In the genomic region with DNA sequence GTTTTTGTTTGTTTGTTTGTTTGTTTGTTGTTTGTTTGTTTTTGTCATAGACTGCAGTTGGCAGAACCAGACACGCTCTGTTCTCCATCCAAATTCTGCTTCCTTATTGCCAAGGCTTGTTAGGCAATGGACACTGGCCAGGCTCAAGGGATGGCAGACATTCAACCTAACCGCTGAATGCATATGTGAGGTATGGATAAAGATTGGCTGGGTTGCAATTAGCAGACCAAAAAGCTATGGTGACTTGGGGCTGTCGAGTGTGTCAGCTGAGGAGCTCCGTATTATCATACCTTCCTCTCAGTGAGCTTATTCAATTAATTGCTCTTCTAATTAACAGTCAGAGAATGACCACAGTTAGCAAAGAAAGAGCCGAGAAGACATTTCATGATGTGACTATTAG, we compare ENCODE assay signal across 18 mouse cellular contexts.
DNase-seq lines count a peak whose midpoint lies in the region; ATAC-seq lines count a peak whose summit lies in the region.
"Had no signal": no experiment of that assay in that cellular context is flagged by ENCODE, and none has a peak within 500 bp of the region (broad histone marks: within the 10 kb centered on the region; RNA-seq: fewer than 3 reads in every experiment).

No protein-coding gene starts in this region.

- no peak overlapping the region for H3K27ac ChIP-seq in heart, embryonic 12.5 days (ENCODE audit: poor library complexity, severe bottlenecking)
- H3K27ac ChIP-seq in midbrain, embryonic 13.5 days: no peak overlapping the region
- no peak overlapping the region for H3K27ac ChIP-seq in midbrain, embryonic 11.5 days (ENCODE audit: low read depth, low read length)
- H3K27ac ChIP-seq in forebrain, embryonic 15.5 days (replicated peaks): no peak overlapping the region
- H3K27ac ChIP-seq: embryonic facial prominence, embryonic 12.5 days; heart, embryonic 13.5 days; hindbrain, postnatal 0 days had no signal

- DNase-seq in cerebellum, postnatal 10 days: peak; percentile 68 to 70
- no peak for DNase-seq in cerebellum, adult 11 months
- DNase-seq in heart, adult 11 months: peak; percentile 49
- no peak for DNase-seq in midbrain, embryonic 11.5 days (ENCODE audit: low spot score, missing footprints)
- no peak for DNase-seq in layer of hippocampus, adult 18-20 months (ENCODE audit: low spot score in 2 of 2)
- DNase-seq: adrenal gland, postnatal 10 days; B cell, adult 2 months; gastrocnemius, postnatal 14 days; heart, postnatal 36 days; kidney, adult 11 months had no signal

- no peaks in the 10 kb centered on the region for H3K27me3 ChIP-seq in heart, embryonic 12.5 days (replicated peaks)
- H3K27me3 ChIP-seq in midbrain, embryonic 13.5 days: no peaks in the 10 kb centered on the region
- H3K27me3 ChIP-seq in midbrain, embryonic 11.5 days (ENCODE audit: control insufficient read depth, insufficient read depth, low read length): no peaks in the 10 kb centered on the region
- no peaks in the 10 kb centered on the region for H3K27me3 ChIP-seq in forebrain, embryonic 15.5 days
- H3K27me3 ChIP-seq: embryonic facial prominence, embryonic 12.5 days; heart, embryonic 13.5 days had no signal

- H3K4me2 ChIP-seq in heart, embryonic 12.5 days: no peak overlapping the region
- H3K4me2 ChIP-seq in midbrain, embryonic 13.5 days (replicated peaks): no peak overlapping the region
- H3K4me2 ChIP-seq in midbrain, embryonic 11.5 days: no peak overlapping the region
- H3K4me2 ChIP-seq in forebrain, embryonic 15.5 days (replicated peaks): no peak overlapping the region
- H3K4me2 ChIP-seq: embryonic facial prominence, embryonic 12.5 days; heart, embryonic 13.5 days had no signal

- no peaks in the 10 kb centered on the region for H3K36me3 ChIP-seq in heart, embryonic 12.5 days
- H3K36me3 ChIP-seq in midbrain, embryonic 13.5 days: no peaks in the 10 kb centered on the region
- no peaks in the 10 kb centered on the region for H3K36me3 ChIP-seq in midbrain, embryonic 11.5 days (ENCODE audit: control insufficient read depth, insufficient read depth, low read length)
- no peaks in the 10 kb centered on the region for H3K36me3 ChIP-seq in forebrain, embryonic 15.5 days
- H3K36me3 ChIP-seq: embryonic facial prominence, embryonic 12.5 days; G1E; heart, embryonic 13.5 days had no signal

- no peak for ATAC-seq in heart, embryonic 12.5 days (ENCODE audit: insufficient number of reproducible peaks, low FRiP score)
- peak; percentile 30; the same call in 1 of the 2 replicates for ATAC-seq in midbrain, embryonic 13.5 days
- ATAC-seq in midbrain, embryonic 11.5 days (ENCODE audit: low FRiP score): no peak
- ATAC-seq in forebrain, embryonic 15.5 days (replicated peaks): peak; percentile 79
- ATAC-seq: CD4-positive, CD25-positive, alpha-beta regulatory T cell, adult 4 months; hindbrain, postnatal 0 days had no signal

- 75% methylated on average over 5 of the region's 5 CpGs for WGBS in heart, embryonic 12.5 days
- WGBS in midbrain, embryonic 13.5 days: 60% methylated on average over 5 of the region's 5 CpGs
- WGBS in midbrain, embryonic 11.5 days: 83% methylated on average over 5 of the region's 5 CpGs
- WGBS in forebrain, embryonic 15.5 days: 14% methylated on average over 5 of the region's 5 CpGs

- H3K4me1 ChIP-seq in heart, embryonic 12.5 days (replicated peaks): no peaks in the 10 kb centered on the region
- 0 out of 2 replicates have a peak, but pooled peaks cover 11% of the 10 kb centered on the region for H3K4me1 ChIP-seq in midbrain, embryonic 13.5 days (replicated peaks)
- no peaks in the 10 kb centered on the region for H3K4me1 ChIP-seq in midbrain, embryonic 11.5 days (ENCODE audit: control insufficient read depth, insufficient read depth, low read length)
- H3K4me1 ChIP-seq in forebrain, embryonic 15.5 days: peaks cover 16% of the 10 kb centered on the region
- H3K4me1 ChIP-seq: embryonic facial prominence, embryonic 12.5 days; heart, embryonic 13.5 days had no signal

- H3K9me3 ChIP-seq in heart, embryonic 12.5 days (replicated peaks): no peaks in the 10 kb centered on the region
- H3K9me3 ChIP-seq in midbrain, embryonic 13.5 days: no peaks in the 10 kb centered on the region
- no peaks in the 10 kb centered on the region for H3K9me3 ChIP-seq in midbrain, embryonic 11.5 days (ENCODE audit: control insufficient read depth, low read length)
- no peaks in the 10 kb centered on the region for H3K9me3 ChIP-seq in forebrain, embryonic 15.5 days
- H3K9me3 ChIP-seq: embryonic facial prominence, embryonic 12.5 days; heart, embryonic 13.5 days had no signal

- H3K4me3 ChIP-seq in heart, embryonic 12.5 days: no peak overlapping the region
- no peak overlapping the region for H3K4me3 ChIP-seq in midbrain, embryonic 13.5 days (replicated peaks)
- no peak overlapping the region for H3K4me3 ChIP-seq in midbrain, embryonic 11.5 days (ENCODE audit: low read depth, low read length)
- no peak overlapping the region for H3K4me3 ChIP-seq in forebrain, embryonic 15.5 days
- H3K4me3 ChIP-seq: embryonic facial prominence, embryonic 12.5 days; heart, embryonic 13.5 days had no signal

- no peak overlapping the region for H3K9ac ChIP-seq in heart, embryonic 12.5 days
- no peak overlapping the region for H3K9ac ChIP-seq in midbrain, embryonic 13.5 days (replicated peaks)
- no peak overlapping the region for H3K9ac ChIP-seq in midbrain, embryonic 11.5 days (ENCODE audit: low read length)
- H3K9ac ChIP-seq in forebrain, embryonic 15.5 days (replicated peaks): no peak overlapping the region
- H3K9ac ChIP-seq: embryonic facial prominence, embryonic 12.5 days; heart, embryonic 13.5 days had no signal

Comparison
In these comparisons a context has a peak if more than half of its experiments do, and no peak if none do; other contexts are left out.
1. DNase-seq: peak in cerebellum, postnatal 10 days (2 of 2) and heart, adult 11 months (single experiment); none in cerebellum, adult 11 months (single experiment), midbrain, embryonic 11.5 days (single experiment) and layer of hippocampus, adult 18-20 months (0 of 2).
2. ATAC-seq: peak in midbrain, embryonic 13.5 days (single experiment) and forebrain, embryonic 15.5 days (single experiment); none in heart, embryonic 12.5 days (single experiment) and midbrain, embryonic 11.5 days (single experiment).